Mouse (Mus musculus) pancreas, adult 10 weeks (tissue): ENCODE measurements around the gene Slc30a10. TPM values are rescaled to one million over a fixed set of nuclear protein-coding genes. Genes with fewer than 3 reads are reported as not detected.

Source experiments
- polyA plus RNA-seq: library from polyadenylated mRNA; stranded (reverse); fragments of 350-450 nt; fragmentation: Illumina TruSeq; extraction: RNeasy Lipid Tissue Mini Kit (QIAGEN cat#74804); gene quantifications from one replicate; pipeline ENCODE4 v1.2.3, GENCODE M21; 2015; ENCODE audit warnings: low read depth, low replicate concordance; ENCODE audit not compliant: insufficient read depth

The Slc30a10 gene
- not detected for polyA plus RNA-seq

GRCm38 (mm10) chr1:185454575-185454954, at the start of gene Slc30a10:
Gene Slc30a10 (plus strand): TSS chr1:185454848.

Other genes starting within 250 kb of the Slc30a10 start
- 8.1 TPM for gene Iars2, start 125.5 kb upstream of the Slc30a10 start, polyA plus RNA-seq
- gene Bpnt1, start 122.7 kb upstream of the Slc30a10 start, polyA plus RNA-seq = 8.9 TPM
- gene Eprs, start 91.8 kb upstream of the Slc30a10 start, polyA plus RNA-seq = 11.7 TPM